Mouse (Mus musculus): ENCODE results near the gene N4bp2l2.
"Not testable (repeated sequence)": the region's sequence is repeated elsewhere in the genome, so short reads cannot be mapped to it uniquely, and the experiment has no call there.

Gene N4bp2l2

GRCm38 (mm10) chr5:150643390-150643789, 22.6 kb downstream of the N4bp2l2 start:
- DNase-seq (ENCODE audit: inconsistent ontology term), result not testable (repeated sequence)

- no peak for DNase-seq (ENCODE audit: inconsistent ontology term)
These were observed 24.5 kb downstream of the N4bp2l2 start for GRCm38 (mm10) chr5:150641440-150641839.

- no peak for DNase-seq (ENCODE audit: inconsistent ontology term)
These were observed 36.3 kb downstream of the N4bp2l2 start for GRCm38 (mm10) chr5:150629692-150630091.

- no peak for DNase-seq (ENCODE audit: inconsistent ontology term)
These were observed 36.7 kb downstream of the N4bp2l2 start for GRCm38 (mm10) chr5:150629272-150629671.

- DNase-seq (ENCODE audit: inconsistent ontology term), result no peak
These were observed 40.5 kb downstream of the N4bp2l2 start for GRCm38 (mm10) chr5:150625528-150625927.

- DNase-seq (ENCODE audit: inconsistent ontology term), result no peak
These were observed 43.2 kb downstream of the N4bp2l2 start for GRCm38 (mm10) chr5:150622792-150623191.

GRCm38 (mm10) chr5:150621592-150621991, 44.4 kb downstream of the N4bp2l2 start:
- no peak for DNase-seq (ENCODE audit: inconsistent ontology term)

- no peak for DNase-seq (ENCODE audit: inconsistent ontology term)
These were observed 45.3 kb downstream of the N4bp2l2 start for GRCm38 (mm10) chr5:150620588-150621135.

- no peak for DNase-seq (ENCODE audit: inconsistent ontology term)
These were observed 47.2 kb downstream of the N4bp2l2 start for GRCm38 (mm10) chr5:150618599-150619355.

GRCm38 (mm10) chr5:150616731-150617130, 49.3 kb downstream of the N4bp2l2 start:
- DNase-seq (ENCODE audit: inconsistent ontology term), result no peak

GRCm38 (mm10) chr5:150616216-150616615, 49.8 kb downstream of the N4bp2l2 start:
- no peak for DNase-seq (ENCODE audit: inconsistent ontology term)

- DNase-seq (ENCODE audit: inconsistent ontology term), result no peak
These were observed 51.9 kb downstream of the N4bp2l2 start for GRCm38 (mm10) chr5:150614054-150614453.

- no peak for DNase-seq (ENCODE audit: inconsistent ontology term)
These were observed 54.3 kb downstream of the N4bp2l2 start for GRCm38 (mm10) chr5:150611697-150612096.

GRCm38 (mm10) chr5:150611136-150611535, 54.8 kb downstream of the N4bp2l2 start:
- DNase-seq (ENCODE audit: inconsistent ontology term), result no peak

- DNase-seq (ENCODE audit: inconsistent ontology term), result no peak
These were observed 58.4 kb downstream of the N4bp2l2 start for GRCm38 (mm10) chr5:150607631-150608030.

- DNase-seq (ENCODE audit: inconsistent ontology term), result no peak
These were observed 59.9 kb downstream of the N4bp2l2 start for GRCm38 (mm10) chr5:150606131-150606530.

GRCm38 (mm10) chr5:150601441-150602230, 64.3 kb downstream of the N4bp2l2 start:
- no peak for DNase-seq (ENCODE audit: inconsistent ontology term)

GRCm38 (mm10) chr5:150600554-150601440, 65.2 kb downstream of the N4bp2l2 start:
- no peak for DNase-seq (ENCODE audit: inconsistent ontology term)

GRCm38 (mm10) chr5:150599301-150600294, 66.4 kb downstream of the N4bp2l2 start:
- DNase-seq (ENCODE audit: inconsistent ontology term), result no peak

All from Muller cell, postnatal 12 days (primary cell).